Comparison of ENCODE assay signal across 8 mouse cellular contexts in genomic region chr4:131873293-131874168, GRCm38 (mm10). TPM values are rescaled to one million over a fixed set of nuclear protein-coding genes. Genes with fewer than 3 reads are reported as not detected.
DNase-seq lines count a peak whose midpoint lies in the region; ATAC-seq and TF ChIP-seq lines count a peak whose summit lies in the region.

Srsf4 (plus strand) TSS chr4:131873617.

- H3K9ac ChIP-seq in hindbrain, embryonic 14.5 days: peak within 1 kb of the TSS; percentile 99

- H3K27me3 ChIP-seq in Patski: no peaks in the 10 kb centered on the region
- no peaks in the 10 kb centered on the region for H3K27me3 ChIP-seq in hindbrain, embryonic 14.5 days (ENCODE audit: control insufficient read depth, insufficient read depth, low read length)

- POLR2A ChIA-PET in Patski (lab: Charles Lee): no interaction called here

- peak; percentile 42 for DNase-seq in Patski (ENCODE audit: low read depth, low spot score)
- DNase-seq in cerebellum, postnatal 14 days: peak; percentile 96 to 97
- peak; percentile 74 to 82 for DNase-seq in frontal cortex, postnatal 25 days (ENCODE audit: low spot score in 2 of 2)
- DNase-seq in hindbrain, embryonic 14.5 days (ENCODE audit: low spot score): peak; percentile 96
- DNase-seq in layer of hippocampus, postnatal 36 days: peak; percentile 89 to 90
- DNase-seq in lung, postnatal 36 days: peak; percentile 95
- peak; percentile 98 for DNase-seq in retina, postnatal 1 day
- peak; percentile 79 to 89 for DNase-seq in urinary bladder, adult 18-20 months (ENCODE audit: low spot score in 2 of 2)

- H3K9me3 ChIP-seq in hindbrain, embryonic 14.5 days (ENCODE audit: control insufficient read depth, low read length): no peaks in the 10 kb centered on the region

- H3K4me1 ChIP-seq in hindbrain, embryonic 14.5 days (replicated peaks; ENCODE audit: control insufficient read depth, insufficient read depth, low read length): peaks cover 40% of the 10 kb centered on the region

- peak within 1 kb of the TSS; percentile 97 for H3K4me2 ChIP-seq in hindbrain, embryonic 14.5 days (replicated peaks)

- peak; percentile 82 for ATAC-seq in Patski
- peak; percentile 95 for ATAC-seq in hindbrain, embryonic 14.5 days (ENCODE audit: low FRiP score)

- H3K36me3 ChIP-seq in hindbrain, embryonic 14.5 days (replicated peaks; ENCODE audit: control insufficient read depth, insufficient read depth): no peaks in the 10 kb centered on the region

- peak within 1 kb of the TSS; percentile 99 for H3K27ac ChIP-seq in hindbrain, embryonic 14.5 days

- H3K4me3 ChIP-seq in hindbrain, embryonic 14.5 days (replicated peaks; ENCODE audit: low read length): peak within 1 kb of the TSS; percentile 96

- in situ Hi-C loops in Patski (cut with MboI; ENCODE audit: low pct_unique_long_range_greater_than_20kb): no loop called here

- no peak for TF ChIP-seq CTCF in Patski (IDR thresholded peaks at IDR 0.05)

- CTCF ChIA-PET in Patski (lab: Charles Lee): no interaction called here

- WGBS in hindbrain, embryonic 14.5 days: under 1% methylated on average over 92 of the region's 116 CpGs

RNA-seq across cellular contexts. Expression of gene Srsf4, which starts in this region (rescaled TPM):
- 49.5 TPM for polyA plus RNA-seq in Patski (2021)
- 87.0 and 94.2 TPM in 2 replicates for polyA plus RNA-seq in hindbrain, embryonic 14.5 days (2014; fragmentation: Nextera tagmentation; extraction: Ambion mirVana)
- total RNA-seq in layer of hippocampus, postnatal 36 days (2021): 10 to 100 TPM; 67.8 to 74.8 TPM

Comparison
In these comparisons a context has a peak if more than half of its experiments do, and no peak if none do; other contexts are left out.
1. Peak in every context shown above with its lines: DNase-seq, ATAC-seq, H3K4me3 ChIP-seq and H3K27ac ChIP-seq.
2. DNase-seq: peak in every context shown above with its lines; median percentile 98 in retina, postnatal 1 day; 96 in cerebellum, postnatal 14 days; 96 in hindbrain, embryonic 14.5 days; 95 in lung, postnatal 36 days; 90 in layer of hippocampus, postnatal 36 days; 84 in urinary bladder, adult 18-20 months; 78 in frontal cortex, postnatal 25 days; 42 in Patski.